Mouse (Mus musculus) neutrophil, adult 59 days (primary cell): ENCODE results near the gene Laptm5. TPM values are rescaled to one million over a fixed set of nuclear protein-coding genes. Genes with fewer than 3 reads are reported as not detected.

Experiments used
- total RNA-seq, 2 experiments: library from RNA; stranded (reverse); gene quantifications; 1 replicate in 1 of 2; 2 replicates in 1 of 2; pipeline ENCODE4 v1.2.4; 2023

Gene Laptm5
- total RNA-seq = 100 to 1,000 TPM; 721 to 840 TPM

GRCm38 (mm10) chr4:130913077-130913476, at the start of gene Laptm5:
Laptm5 (plus strand) TSS chr4:130913125.

GRCm38 (mm10) chr4:130944112-130944511, 31.2 kb downstream of the Laptm5 start, which contains the start of gene Matn1:
Matn1 (plus strand) TSS chr4:130944385.

Other genes starting within 250 kb of the Laptm5 start
- 10 to 100 TPM; 55.4 to 58.6 TPM for gene Pum1, start 249.8 kb upstream of the Laptm5 start, total RNA-seq
- gene Sdc3, start 120.6 kb upstream of the Laptm5 start, total RNA-seq = 1 to 10 TPM; 5.1 to 6.4 TPM
- gene Matn1, start 31.3 kb downstream of the Laptm5 start, total RNA-seq = under 1 TPM in 1 of 2 experiments, not detected in 1; 0.29 TPM